12 mouse cellular contexts compared by ENCODE assay signal in the genomic region with DNA sequence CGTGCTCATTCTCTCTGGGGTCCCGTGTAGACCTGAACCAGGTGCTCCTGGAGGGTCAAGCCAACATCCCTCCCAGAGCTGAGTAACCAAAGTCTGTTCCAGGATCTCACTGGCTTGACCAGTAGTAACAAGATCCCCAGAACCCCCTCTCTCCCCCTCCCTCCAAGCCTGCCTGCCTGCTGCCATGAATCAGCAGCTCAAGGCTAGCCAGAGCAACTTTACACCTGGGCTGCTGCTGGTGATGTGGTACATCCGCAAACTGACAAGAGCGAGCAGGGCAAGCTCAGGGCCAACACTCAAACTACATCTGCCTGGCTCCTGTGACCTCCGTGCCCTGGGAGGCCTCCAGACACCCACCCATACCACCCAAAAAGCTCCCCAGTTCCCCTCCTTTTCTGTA. TPM values are rescaled to one million over a fixed set of nuclear protein-coding genes. Genes with fewer than 3 reads are reported as not detected.
DNase-seq lines count a peak whose midpoint lies in the region; ATAC-seq lines count a peak whose summit lies in the region.
"Had no signal": no experiment of that assay in that cellular context is flagged by ENCODE, and none has a peak within 500 bp of the region (broad histone marks: within the 10 kb centered on the region; RNA-seq: fewer than 3 reads in every experiment).

No protein-coding gene starts in this region.

- no peaks in the 10 kb centered on the region for H3K9me3 ChIP-seq in hindbrain, embryonic 10.5 days
- no peaks in the 10 kb centered on the region for H3K9me3 ChIP-seq in hindbrain, embryonic 16.5 days (ENCODE audit: control insufficient read depth, low read length)
- no peaks in the 10 kb centered on the region for H3K9me3 ChIP-seq in neural tube, embryonic 11.5 days (ENCODE audit: control insufficient read depth, low read length)
- H3K9me3 ChIP-seq: liver, embryonic 13.5 days had no signal

- ATAC-seq in CD4-positive, CD25-positive, alpha-beta regulatory T cell, adult 4 months: no peak
- ATAC-seq in hindbrain, embryonic 16.5 days: no peak
- ATAC-seq in neural tube, embryonic 11.5 days (ENCODE audit: insufficient read depth, low FRiP score, low TSS enrichment): 0 out of 2 replicates have a peak, but pooled peaks have one; percentile 3
- ATAC-seq in megakaryocyte progenitor cell, adult 5-6 weeks (replicated peaks; ENCODE audit: poor library complexity): no peak

- WGBS in hindbrain, embryonic 10.5 days: 21% methylated on average over 5 of the region's 5 CpGs
- WGBS in hindbrain, embryonic 16.5 days: 27% methylated on average over 5 of the region's 5 CpGs
- WGBS in neural tube, embryonic 11.5 days: 26% methylated on average over 5 of the region's 5 CpGs

- H3K4me1 ChIP-seq in hindbrain, embryonic 10.5 days (replicated peaks): peaks cover 61% of the 10 kb centered on the region
- peaks cover 19% of the 10 kb centered on the region for H3K4me1 ChIP-seq in hindbrain, embryonic 16.5 days (ENCODE audit: control insufficient read depth, insufficient read depth, low read depth, low read length)
- peaks cover 5% of the 10 kb centered on the region for H3K4me1 ChIP-seq in neural tube, embryonic 11.5 days (ENCODE audit: control insufficient read depth, insufficient read depth, low read length)

- H3K4me3 ChIP-seq in hindbrain, embryonic 10.5 days: peak overlapping the region; percentile 66
- no peak overlapping the region for H3K4me3 ChIP-seq in hindbrain, embryonic 16.5 days (ENCODE audit: low read length)
- no peak overlapping the region for H3K4me3 ChIP-seq in neural tube, embryonic 11.5 days (ENCODE audit: low read depth, low read length)
- H3K4me3 ChIP-seq: liver, embryonic 13.5 days; megakaryocyte, embryonic 14.5 days had no signal

- peak; percentile 32 for DNase-seq in CD4-positive, CD25-positive, alpha-beta regulatory T cell, adult 2 months (ENCODE audit: low read depth, low spot score)
- DNase-seq in hindbrain, embryonic 10.5 days (ENCODE audit: low spot score): peak; percentile 20
- no peak for DNase-seq in neural tube, embryonic 11.5 days (ENCODE audit: low spot score)
- DNase-seq in neural tube, embryonic 10.5 days (ENCODE audit: extremely low spot score, low spot score): no peak
- no peak for DNase-seq in liver
- DNase-seq: heart, postnatal 4 days; liver, embryonic 13.5 days had no signal

- H3K27me3 ChIP-seq in hindbrain, embryonic 10.5 days (ENCODE audit: insufficient read depth, poor library complexity, severe bottlenecking): peaks cover 45% of the 10 kb centered on the region
- H3K27me3 ChIP-seq in hindbrain, embryonic 16.5 days (replicated peaks; ENCODE audit: control insufficient read depth, insufficient read depth, low read length): peaks cover 5% of the 10 kb centered on the region; the same call in 1 of the 2 replicates
- H3K27me3 ChIP-seq in neural tube, embryonic 11.5 days (ENCODE audit: control insufficient read depth, insufficient read depth, low read length): 0 out of 2 replicates have a peak, but pooled peaks cover 4% of the 10 kb centered on the region

- peaks cover 44% of the 10 kb centered on the region for H3K36me3 ChIP-seq in hindbrain, embryonic 10.5 days
- peaks cover 3% of the 10 kb centered on the region for H3K36me3 ChIP-seq in hindbrain, embryonic 16.5 days (ENCODE audit: control insufficient read depth, insufficient read depth, low read length)
- peaks cover 2% of the 10 kb centered on the region; the same call in 1 of the 2 replicates for H3K36me3 ChIP-seq in neural tube, embryonic 11.5 days (ENCODE audit: control insufficient read depth, insufficient read depth, low read length)
- H3K36me3 ChIP-seq: liver, embryonic 13.5 days had no signal

- H3K27ac ChIP-seq in hindbrain, embryonic 10.5 days: peak overlapping the region; percentile 88
- H3K27ac ChIP-seq in hindbrain, embryonic 16.5 days (ENCODE audit: low read depth, low read length): no peak overlapping the region
- H3K27ac ChIP-seq in neural tube, embryonic 11.5 days (ENCODE audit: low read depth, low read length): no peak overlapping the region
- H3K27ac ChIP-seq: liver, embryonic 13.5 days; stomach, postnatal 0 days had no signal

- no peak overlapping the region for H3K4me2 ChIP-seq in hindbrain, embryonic 16.5 days (ENCODE audit: low read length)
- H3K4me2 ChIP-seq in neural tube, embryonic 11.5 days (ENCODE audit: low read depth): no peak overlapping the region

- no peak overlapping the region for H3K9ac ChIP-seq in hindbrain, embryonic 16.5 days (ENCODE audit: low read depth, low read length)
- H3K9ac ChIP-seq in neural tube, embryonic 11.5 days (ENCODE audit: low read length): no peak overlapping the region
- H3K9ac ChIP-seq: liver, embryonic 13.5 days had no signal

RNA-seq across cellular contexts. Expression of gene Mapk12, which starts 0.9 kb away (rescaled TPM):
- polyA plus RNA-seq in CD4-positive, CD25-positive, alpha-beta regulatory T cell, adult 4 months (2017; shearing (Covaris generic)): 1 to 10 TPM; 5.2 to 5.6 TPM
- polyA plus RNA-seq in hindbrain, embryonic 10.5 days (2016; fragmentation: Nextera tagmentation; extraction: Ambion mirVana): 23.7 and 28.5 TPM in 2 replicates
- 4.1 and 4.4 TPM in 2 replicates for polyA plus RNA-seq in hindbrain, embryonic 16.5 days (2015; fragmentation: Nextera tagmentation; extraction: Ambion mirVana)
- 15.4 and 20.3 TPM in 2 replicates for polyA plus RNA-seq in neural tube, embryonic 11.5 days (2014; fragmentation: Nextera tagmentation; extraction: Ambion mirVana)
- 0.49 TPM in 1 of 2 replicates, not detected in the other for total RNA-seq in megakaryocyte progenitor cell, adult 5-6 weeks (2015)
- 0.04 and 0.47 TPM in 2 replicates for total RNA-seq in megakaryocyte progenitor cell, adult 5-6 weeks (2017)

RNA-seq across cellular contexts. Expression of gene Mapk11, which starts 8.0 kb away (rescaled TPM):
- polyA plus RNA-seq in CD4-positive, CD25-positive, alpha-beta regulatory T cell, adult 4 months (2017; shearing (Covaris generic)): 10 to 100 TPM; 21.7 to 39.5 TPM
- polyA plus RNA-seq in hindbrain, embryonic 10.5 days (2016; fragmentation: Nextera tagmentation; extraction: Ambion mirVana): 34.9 and 46.6 TPM in 2 replicates
- polyA plus RNA-seq in hindbrain, embryonic 16.5 days (2015; fragmentation: Nextera tagmentation; extraction: Ambion mirVana): 23.7 and 28.3 TPM in 2 replicates
- polyA plus RNA-seq in neural tube, embryonic 11.5 days (2014; fragmentation: Nextera tagmentation; extraction: Ambion mirVana): 33.1 and 37.4 TPM in 2 replicates
- not detected in 2 replicates for total RNA-seq in megakaryocyte progenitor cell, adult 5-6 weeks (2015)
- 0.10 TPM in 1 of 2 replicates, not detected in the other for total RNA-seq in megakaryocyte progenitor cell, adult 5-6 weeks (2017)

RNA-seq across cellular contexts. Expression of gene Hdac10, which starts 12.9 kb away (rescaled TPM):
- 10 to 100 TPM; 34.9 to 63.5 TPM for polyA plus RNA-seq in CD4-positive, CD25-positive, alpha-beta regulatory T cell, adult 4 months (2017; shearing (Covaris generic))
- 16.4 and 18.5 TPM in 2 replicates for polyA plus RNA-seq in hindbrain, embryonic 10.5 days (2016; fragmentation: Nextera tagmentation; extraction: Ambion mirVana)
- polyA plus RNA-seq in hindbrain, embryonic 16.5 days (2015; fragmentation: Nextera tagmentation; extraction: Ambion mirVana): 27.3 and 29.2 TPM in 2 replicates
- polyA plus RNA-seq in neural tube, embryonic 11.5 days (2014; fragmentation: Nextera tagmentation; extraction: Ambion mirVana): 13.0 and 13.7 TPM in 2 replicates
- total RNA-seq in megakaryocyte progenitor cell, adult 5-6 weeks (2015): 4.0 and 5.6 TPM in 2 replicates
- 9.8 and 12.0 TPM in 2 replicates for total RNA-seq in megakaryocyte progenitor cell, adult 5-6 weeks (2017)

RNA-seq across cellular contexts. Expression of gene Tubgcp6, which starts 18.5 kb away (rescaled TPM):
- 10 to 100 TPM; 16.0 to 17.5 TPM for polyA plus RNA-seq in CD4-positive, CD25-positive, alpha-beta regulatory T cell, adult 4 months (2017; shearing (Covaris generic))
- polyA plus RNA-seq in hindbrain, embryonic 10.5 days (2016; fragmentation: Nextera tagmentation; extraction: Ambion mirVana): 23.7 and 26.0 TPM in 2 replicates
- 15.2 and 16.4 TPM in 2 replicates for polyA plus RNA-seq in hindbrain, embryonic 16.5 days (2015; fragmentation: Nextera tagmentation; extraction: Ambion mirVana)
- 21.1 and 21.8 TPM in 2 replicates for polyA plus RNA-seq in neural tube, embryonic 11.5 days (2014; fragmentation: Nextera tagmentation; extraction: Ambion mirVana)
- 22.2 and 24.7 TPM in 2 replicates for total RNA-seq in megakaryocyte progenitor cell, adult 5-6 weeks (2015)
- total RNA-seq in megakaryocyte progenitor cell, adult 5-6 weeks (2017): 16.6 and 35.5 TPM in 2 replicates

RNA-seq across cellular contexts. Expression of gene Plxnb2, which starts 39.1 kb away (rescaled TPM):
- polyA plus RNA-seq in CD4-positive, CD25-positive, alpha-beta regulatory T cell, adult 4 months (2017; shearing (Covaris generic)): 1 to 10 TPM in 1 of 2 experiments, under 1 TPM in 1; 0.85 to 2.8 TPM
- polyA plus RNA-seq in hindbrain, embryonic 10.5 days (2016; fragmentation: Nextera tagmentation; extraction: Ambion mirVana): 133 and 155 TPM in 2 replicates
- polyA plus RNA-seq in hindbrain, embryonic 16.5 days (2015; fragmentation: Nextera tagmentation; extraction: Ambion mirVana): 85.2 and 106 TPM in 2 replicates
- 112 and 117 TPM in 2 replicates for polyA plus RNA-seq in neural tube, embryonic 11.5 days (2014; fragmentation: Nextera tagmentation; extraction: Ambion mirVana)
- total RNA-seq in megakaryocyte progenitor cell, adult 5-6 weeks (2015): 12.1 and 12.6 TPM in 2 replicates
- 9.3 and 14.5 TPM in 2 replicates for total RNA-seq in megakaryocyte progenitor cell, adult 5-6 weeks (2017)

Comparison
In these comparisons a context has a peak if more than half of its experiments do, and no peak if none do; other contexts are left out.
1. DNase-seq: peak in CD4-positive, CD25-positive, alpha-beta regulatory T cell, adult 2 months (single experiment) and hindbrain, embryonic 10.5 days (single experiment); none in neural tube, embryonic 11.5 days (single experiment), neural tube, embryonic 10.5 days (single experiment) and liver (single experiment).